Mouse (Mus musculus) cerebellum, postnatal 4 days (tissue): ENCODE data around the gene Camkv.

ENCODE experiments used
- DNase-seq, 2 experiments: peaks; one replicate each; pipeline ENCODE4 v3.0.0; 2022; ENCODE audit warnings: low spot score in 2 of 2, mixed read lengths in 1 of 2

Gene Camkv

GRCm38 (mm10) chr9:107987950-107988349 lies 52.5 kb downstream of the Camkv start:
- no peak for DNase-seq

GRCm38 (mm10) chr9:107992197-107992596 lies 56.7 kb downstream of the Camkv start, which contains the start of gene Cdhr4:
Cdhr4 (plus strand) TSS chr9:107992497.
- no peak for DNase-seq

- DNase-seq, result no peak
Observed at GRCm38 (mm10) chr9:107993013-107993412, 57.5 kb downstream of the Camkv start.

- DNase-seq, result no peak
Observed at GRCm38 (mm10) chr9:107994464-107994863, 59.0 kb downstream of the Camkv start.

GRCm38 (mm10) chr9:107995513-107995912 lies 60.0 kb downstream of the Camkv start:
- DNase-seq, result no peak

- no peak for DNase-seq
Observed at GRCm38 (mm10) chr9:107996049-107996448, 60.6 kb downstream of the Camkv start, which contains the start of gene Gm20662. Gm20662 (plus strand) TSS chr9:107996349.
